In the genomic region with DNA sequence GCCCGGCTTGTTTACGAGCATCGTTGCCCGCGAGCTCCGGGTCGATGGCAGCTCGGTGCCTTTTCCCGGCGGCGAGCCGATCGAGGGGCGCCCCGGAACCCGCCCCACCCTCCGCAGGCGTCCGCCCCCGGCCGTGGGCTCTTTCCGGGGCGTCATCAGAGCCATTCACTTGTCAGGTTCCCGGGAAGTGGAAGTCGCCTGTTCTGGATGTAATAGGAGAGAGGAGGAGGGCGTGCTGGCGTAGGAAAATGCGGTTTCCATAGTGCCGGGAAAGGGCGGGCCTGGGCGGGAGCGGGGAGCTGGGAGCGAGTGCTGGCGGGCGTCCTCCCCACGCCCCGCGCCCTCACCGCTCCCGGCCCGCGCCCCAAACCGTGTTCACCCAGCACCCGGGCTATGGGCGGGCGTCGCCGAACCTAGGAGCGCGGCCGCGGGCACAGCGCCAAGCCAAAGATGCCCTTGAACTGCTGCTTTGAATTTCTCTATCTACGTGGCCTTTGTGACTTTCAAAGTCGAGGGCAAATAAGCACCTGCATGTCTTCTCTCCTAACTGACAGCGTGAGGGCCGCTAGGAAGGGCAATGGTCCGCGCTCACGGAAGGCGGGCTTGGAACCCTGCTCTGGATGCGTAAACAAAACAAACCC, we compare ENCODE assay signal across 8 mouse cellular contexts. TPM values are rescaled to one million over a fixed set of nuclear protein-coding genes. Genes with fewer than 3 reads are reported as not detected.
DNase-seq lines count a peak whose midpoint lies in the region; ATAC-seq and TF ChIP-seq lines count a peak whose summit lies in the region.

No protein-coding gene starts in this region.

- peak overlapping the region; percentile 98 for H3K27ac ChIP-seq in hindbrain, embryonic 15.5 days (replicated peaks)

- H3K9me3 ChIP-seq in hindbrain, embryonic 15.5 days: no peaks in the 10 kb centered on the region
- H3K9me3 ChIP-seq in megakaryocyte, embryonic 14.5 days: no peaks in the 10 kb centered on the region

- H3K4me3 ChIP-seq in hindbrain, embryonic 15.5 days: peak overlapping the region; percentile 65
- peak overlapping the region; percentile 100 for H3K4me3 ChIP-seq in megakaryocyte, embryonic 14.5 days (replicated peaks)

- peak; percentile 16 for ATAC-seq in Patski
- ATAC-seq in hindbrain, embryonic 15.5 days (ENCODE audit: low FRiP score, low read depth): peak; percentile 68

- DNase-seq in Patski (ENCODE audit: low read depth, low spot score): no peak
- peak; percentile 81 for DNase-seq in cerebellum, adult 9-10 months
- peak; percentile 46 to 80 for DNase-seq in frontal cortex, adult 2 months (ENCODE audit: extremely low spot score in 1 of 2, low spot score in 1 of 2)
- peak; percentile 80 to 83 for DNase-seq in left cerebral cortex, postnatal 10 days (ENCODE audit: extremely low spot score in 1 of 2, low spot score in 2 of 2)
- peak; percentile 77 for DNase-seq in right cerebral cortex, postnatal 25 days
- DNase-seq in urinary bladder, postnatal 4 days (ENCODE audit: low spot score in 2 of 2): peak; percentile 71

- CTCF ChIA-PET in Patski (lab: Charles Lee): interaction anchor here (1.7 kb wide), 1 partner anchor 571 kb away, joined by 6 read pairs; no protein-coding TSS in a partner anchor

- POLR2A ChIA-PET in Patski (lab: Charles Lee): interaction anchor here (0.5 to 0.6 kb wide), 2 partner anchors 35 to 64 kb away, joined by 5 to 6 read pairs; no protein-coding TSS in a partner anchor

- TF ChIP-seq CTCF in Patski (IDR thresholded peaks at IDR 0.05): no peak

- in situ Hi-C loops in Patski (cut with MboI; ENCODE audit: low pct_unique_long_range_greater_than_20kb): loop anchor here (5.0 to 10.0 kb wide), 4 partner anchors 47 to 595 kb away; no protein-coding TSS in a partner anchor

- H3K9ac ChIP-seq in hindbrain, embryonic 15.5 days: peak overlapping the region; percentile 78

- peaks cover 45% of the 10 kb centered on the region for H3K4me1 ChIP-seq in hindbrain, embryonic 15.5 days (replicated peaks)
- peaks cover 67% of the 10 kb centered on the region for H3K4me1 ChIP-seq in megakaryocyte, embryonic 14.5 days

- H3K36me3 ChIP-seq in hindbrain, embryonic 15.5 days: no peaks in the 10 kb centered on the region
- peaks cover 33% of the 10 kb centered on the region for H3K36me3 ChIP-seq in megakaryocyte, embryonic 14.5 days (replicated peaks; ENCODE audit: low read length)

- 1% methylated on average over 62 of the region's 62 CpGs for WGBS in hindbrain, embryonic 15.5 days

- intact Hi-C loops in left cerebral cortex, postnatal 10 days (cut with DNase I): loop anchor here (5.0 kb wide), 7 partner anchors 137 to 592 kb away; no protein-coding TSS in a partner anchor

- H3K4me2 ChIP-seq in hindbrain, embryonic 15.5 days: peak overlapping the region; percentile 93

- H3K27me3 ChIP-seq in Patski: no peaks in the 10 kb centered on the region
- no peaks in the 10 kb centered on the region for H3K27me3 ChIP-seq in hindbrain, embryonic 15.5 days
- no peaks in the 10 kb centered on the region for H3K27me3 ChIP-seq in megakaryocyte, embryonic 14.5 days (replicated peaks)

RNA-seq across cellular contexts. Expression of a gene that starts 1.3 kb away (rescaled TPM):
- polyA plus RNA-seq in Patski (2021): 37.8 TPM
- 13.0 and 16.6 TPM in 2 replicates for polyA plus RNA-seq in frontal cortex, adult 2 months (2012; rRNA removed)
- polyA plus RNA-seq in hindbrain, embryonic 15.5 days (2015; fragmentation: Nextera tagmentation; extraction: Ambion mirVana): 6.0 and 6.3 TPM in 2 replicates
- total RNA-seq in left cerebral cortex, postnatal 10 days (2021): 10 to 100 TPM; 44.6 to 47.4 TPM
- 77.5 and 176 TPM in 2 replicates for polyA plus RNA-seq in megakaryocyte, embryonic 14.5 days (2012; ENCODE audit: insufficient read depth, low replicate concordance)
